Mouse (Mus musculus) thymus, postnatal 0 days (tissue): ENCODE measurements around the gene Nlgn2. TPM values are rescaled to one million over a fixed set of nuclear protein-coding genes. Genes with fewer than 3 reads are reported as not detected.

ENCODE experiments used
- DNase-seq: peaks from one replicate; pipeline ENCODE4 v3.0.0-alpha.2; 2015; ENCODE audit warnings: low spot score
- polyA plus RNA-seq: library from polyadenylated mRNA; unstranded; fragments of >200 nt; fragmentation: Nextera tagmentation; extraction: Ambion mirVana; gene quantifications from 2 replicates; pipeline ENCODE4 v1.2.1, GENCODE M21; 2015

Gene Nlgn2
- 1.2 and 1.9 TPM in 2 replicates for polyA plus RNA-seq

DNA sequence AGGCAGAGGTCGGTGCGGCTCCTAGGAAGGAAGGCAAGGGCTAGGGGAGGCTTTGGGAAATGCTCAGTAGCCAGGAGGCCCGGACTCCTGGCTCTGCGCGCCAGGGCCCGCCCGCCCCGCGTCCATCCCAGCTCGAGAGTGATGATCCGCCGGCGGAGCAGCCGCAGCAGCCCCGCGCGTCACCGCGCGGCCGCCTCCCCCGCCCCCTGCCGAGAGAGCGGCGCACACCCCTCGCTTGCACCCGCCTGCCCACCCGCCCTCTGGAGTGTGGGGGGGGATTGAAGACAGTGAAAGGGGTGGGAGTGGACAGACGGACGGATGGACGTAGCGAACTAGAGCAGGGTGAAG is at the start of gene Nlgn2:
TSS of gene Nlgn2 (minus strand) at position 181 of the 348 bp plus-strand sequence.
- no peak for DNase-seq

DNA sequence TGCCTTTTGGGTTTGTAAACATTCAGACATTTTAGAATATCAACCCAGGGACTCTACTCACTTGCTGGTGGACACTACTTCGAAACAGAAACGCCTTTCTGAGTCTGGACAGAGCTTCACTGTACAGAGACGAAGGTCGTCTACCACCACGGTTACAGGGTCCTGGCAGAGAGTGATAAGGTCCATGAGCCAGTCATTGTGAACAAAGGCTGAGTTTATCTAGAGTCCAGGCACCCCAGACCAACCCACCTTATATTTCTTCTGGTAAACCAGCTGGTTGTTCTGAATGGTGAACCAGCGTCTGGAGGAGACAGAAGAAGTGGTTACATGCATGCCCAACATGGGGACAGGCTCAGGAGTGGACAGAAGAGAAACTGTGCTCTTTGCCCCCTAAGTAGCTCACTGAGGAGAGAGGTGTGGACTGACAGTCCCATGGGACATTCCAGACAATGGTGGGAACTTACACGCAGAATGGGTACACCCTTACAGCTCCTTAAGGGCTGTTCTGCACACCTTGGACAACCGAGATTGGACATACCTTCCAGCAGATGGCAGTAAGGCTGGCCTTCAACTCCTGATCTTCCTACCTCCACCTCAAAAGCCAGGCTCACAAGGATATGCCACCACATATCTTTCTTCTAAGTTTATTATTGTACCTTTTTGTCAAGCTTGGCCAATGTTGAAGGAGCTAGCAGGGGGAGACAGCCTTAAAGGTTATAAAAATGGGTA is 49.5 kb upstream of the Nlgn2 start:
- no peak for DNase-seq

DNA sequence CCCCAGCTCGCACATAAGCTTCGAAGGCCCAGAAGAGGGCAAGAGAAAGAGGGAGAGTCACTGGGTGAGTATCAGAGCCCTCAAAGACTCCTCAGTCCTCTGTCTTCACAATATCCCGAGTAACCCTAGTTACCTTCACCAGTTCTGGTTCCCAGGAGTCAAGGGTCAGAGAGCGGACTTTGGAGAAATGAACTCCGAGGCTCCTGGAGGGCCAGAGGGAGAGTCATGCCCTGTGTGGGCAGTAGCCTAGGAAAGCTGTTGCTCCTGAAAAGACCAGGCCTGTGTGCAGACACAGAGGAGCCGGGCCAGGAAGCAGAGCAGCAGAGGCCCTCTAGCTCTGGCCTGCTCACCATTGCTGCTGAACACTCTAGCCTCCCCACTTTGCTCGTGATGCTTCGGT is 47.1 kb upstream of the Nlgn2 start:
- DNase-seq = no peak

DNA sequence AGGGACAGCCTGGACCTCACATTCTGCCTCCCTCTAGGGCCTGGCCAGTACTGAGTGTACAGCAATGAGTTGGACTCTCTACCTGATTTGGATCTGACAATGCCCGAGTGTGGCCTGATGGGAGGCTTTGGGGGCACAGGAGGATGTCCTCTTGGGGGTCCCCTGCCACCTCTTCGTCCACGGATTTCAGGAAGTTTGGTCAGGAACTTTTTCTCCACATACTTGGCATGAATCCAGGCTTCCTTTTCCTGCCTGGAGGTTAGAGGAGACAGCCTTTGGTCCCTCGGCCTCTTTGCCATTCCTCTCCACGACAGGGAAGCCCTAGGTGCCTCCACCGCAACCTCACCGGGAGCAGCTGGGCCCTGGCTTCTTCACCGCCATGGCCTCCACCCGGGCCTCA is 46.7 kb upstream of the Nlgn2 start:
- DNase-seq = no peak

DNA sequence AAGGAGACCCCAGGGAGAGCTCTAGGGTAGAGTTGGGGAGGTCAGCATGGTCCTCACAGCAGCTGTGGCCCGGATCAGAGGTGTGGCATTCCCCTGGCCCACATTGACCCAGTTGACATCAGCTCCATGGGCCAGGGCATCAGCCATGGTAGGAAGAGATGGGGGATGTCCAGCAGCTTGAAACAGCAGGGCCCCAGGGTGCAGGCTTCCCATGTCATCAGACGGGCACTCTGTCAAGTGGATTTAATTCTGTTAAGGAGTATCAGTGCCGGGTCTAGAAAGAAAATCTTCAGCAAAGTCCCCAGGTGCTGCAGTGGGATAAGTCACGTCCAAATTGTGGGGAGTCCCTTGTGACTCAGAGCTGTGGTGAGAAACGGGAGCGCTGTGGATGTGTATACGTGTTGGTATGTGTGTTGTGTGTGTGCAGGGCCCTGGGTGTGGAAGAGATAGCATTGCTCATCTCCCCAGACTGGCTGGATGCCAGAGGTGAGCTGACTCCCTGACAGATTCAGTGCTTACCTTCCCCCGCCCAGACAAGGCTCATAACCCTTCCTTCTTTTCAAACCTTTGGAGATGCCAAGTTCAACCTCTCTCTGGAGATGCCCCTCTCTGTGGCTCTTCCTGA is 46.1 kb upstream of the Nlgn2 start:
- no peak for DNase-seq

DNA sequence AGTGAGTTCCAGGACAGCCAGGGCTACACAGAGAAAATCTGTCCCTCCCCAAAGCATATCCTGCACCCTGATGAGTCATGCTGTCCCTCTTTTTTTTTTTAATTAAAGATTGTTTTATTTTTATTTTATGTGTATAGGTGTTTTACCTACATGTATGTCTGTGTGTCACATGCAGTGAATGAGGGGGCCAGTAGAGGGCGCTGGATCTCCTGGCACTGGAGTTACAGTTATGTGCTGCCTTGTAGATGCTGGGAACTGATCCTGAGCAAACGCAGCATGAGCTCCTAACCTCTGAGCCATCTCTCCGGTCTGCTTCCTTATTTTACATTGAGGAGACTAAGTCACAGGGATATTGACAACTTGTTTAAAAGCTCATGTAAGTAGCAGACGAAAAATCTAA is 45.5 kb upstream of the Nlgn2 start:
- peak; percentile 59 for DNase-seq

DNA sequence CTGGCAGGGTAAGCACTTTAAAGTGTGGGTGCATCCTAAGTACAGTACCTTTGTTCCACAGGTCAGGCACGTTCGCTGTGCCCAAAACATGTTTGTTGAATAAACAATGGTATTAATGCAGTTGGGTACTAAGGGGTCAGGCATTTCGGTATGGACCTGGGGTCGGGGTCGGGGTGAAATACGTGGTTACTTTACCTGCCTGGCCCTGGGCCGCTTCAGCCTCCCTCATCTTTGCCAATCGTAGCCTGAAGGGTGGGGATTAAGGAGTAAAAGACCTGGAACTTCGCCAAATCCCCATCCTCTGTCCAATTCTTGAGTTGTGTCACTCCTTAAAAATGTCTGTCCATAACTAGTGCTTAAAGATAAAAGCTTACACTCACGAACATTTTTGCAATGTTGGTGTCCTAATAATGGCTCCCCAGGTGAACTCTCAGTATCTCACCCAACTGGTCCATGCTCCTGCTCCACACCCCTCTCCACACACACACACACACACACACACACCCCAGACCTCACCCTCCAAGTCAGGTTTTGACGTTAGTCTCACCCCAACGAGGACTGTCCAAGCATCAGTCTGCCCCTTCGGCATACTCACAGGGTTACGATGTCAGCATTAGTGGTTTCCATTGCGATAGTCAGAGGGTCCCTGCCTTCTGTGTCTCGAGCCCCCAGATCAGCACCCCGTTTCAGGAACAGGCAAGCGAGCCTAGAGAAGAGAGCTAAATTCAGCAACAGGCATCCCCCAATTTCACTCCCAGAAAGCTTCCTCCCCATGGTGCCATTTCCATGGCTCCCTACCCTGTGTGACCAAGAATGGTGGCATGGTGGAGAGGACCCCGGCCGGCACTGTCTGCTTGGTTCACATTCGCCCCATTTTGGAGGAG is 44.4 kb upstream of the Nlgn2 start:
- DNase-seq = no peak

DNA sequence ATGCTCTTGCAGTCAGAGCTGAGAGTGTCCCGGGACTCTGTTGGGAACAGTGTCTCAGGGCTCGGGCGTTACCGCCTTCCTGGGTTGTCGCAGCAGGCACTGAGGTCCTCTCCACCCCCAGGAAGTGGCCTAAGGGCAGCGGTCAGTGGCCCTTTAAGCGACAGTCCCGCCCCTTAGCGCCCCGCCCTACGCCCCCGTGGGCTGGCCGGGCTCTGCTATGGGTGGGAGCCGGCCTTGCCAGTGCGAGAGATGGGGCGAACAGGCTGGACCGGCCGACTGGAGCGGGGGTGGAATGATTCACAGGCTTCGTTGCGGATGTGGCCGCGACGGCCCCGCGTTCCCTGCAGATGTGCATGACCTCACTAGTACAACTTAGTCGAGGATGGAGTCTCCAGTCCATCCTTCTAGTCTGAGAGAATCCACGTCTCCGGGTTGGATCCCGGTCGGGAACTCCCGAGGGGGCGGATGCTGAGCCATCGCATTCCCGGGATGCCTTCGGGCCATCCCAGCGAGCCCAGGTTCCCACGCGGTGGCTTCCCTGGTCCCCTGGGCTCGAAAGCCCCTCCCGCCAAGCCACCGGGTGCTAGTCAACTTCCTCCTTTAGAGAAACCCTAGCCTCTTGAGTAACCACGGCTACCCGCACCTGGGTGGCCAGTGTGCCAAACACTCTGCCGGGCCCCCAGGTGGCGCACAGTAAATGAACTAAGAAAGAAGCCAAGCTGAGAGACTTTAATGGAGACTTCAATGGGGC is 43.4 kb upstream of the Nlgn2 start, which contains the start of gene Kctd11:
TSS of gene Kctd11 (minus strand) at position 554 of the 751 bp plus-strand sequence.
- peak; percentile 80 for DNase-seq

DNA sequence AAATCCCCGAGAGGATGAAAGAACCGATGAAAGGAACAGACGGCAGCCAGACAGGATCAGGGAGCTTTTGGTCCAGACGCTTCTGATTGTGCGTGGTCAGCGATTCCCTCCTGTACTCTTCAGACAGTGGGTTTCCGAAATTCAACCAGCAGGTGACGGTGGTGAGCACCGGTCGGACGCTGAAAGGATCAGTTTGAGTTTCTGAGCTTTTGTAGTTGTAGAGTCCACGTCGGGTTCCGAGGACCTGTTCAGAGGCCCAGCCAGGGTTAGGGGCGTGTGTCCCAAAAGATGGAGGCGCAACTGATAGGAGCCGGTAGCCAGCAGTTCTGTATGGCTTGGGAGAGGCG is 42.9 kb upstream of the Nlgn2 start:
- DNase-seq = peak; percentile 58

DNA sequence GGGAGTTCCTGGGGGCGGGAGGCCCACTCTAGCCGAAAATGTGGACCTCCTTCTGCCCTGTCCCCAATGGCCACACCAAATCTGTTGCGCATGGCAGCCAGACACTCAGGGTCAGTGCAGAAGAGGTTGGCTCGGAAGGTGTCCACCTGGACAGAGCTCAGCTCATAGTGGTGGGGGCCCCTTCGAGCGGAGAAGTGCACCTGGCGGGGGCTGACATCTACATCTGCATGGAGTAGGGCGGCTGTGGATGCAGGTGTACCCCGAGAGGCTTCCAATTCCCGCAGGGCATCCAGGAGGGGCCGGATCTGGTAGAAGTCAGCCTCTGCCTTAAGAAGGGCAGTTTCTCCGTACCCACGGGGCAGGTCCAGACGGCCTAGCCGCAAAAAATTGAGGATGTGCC is 42.1 kb upstream of the Nlgn2 start:
- no peak for DNase-seq

DNA sequence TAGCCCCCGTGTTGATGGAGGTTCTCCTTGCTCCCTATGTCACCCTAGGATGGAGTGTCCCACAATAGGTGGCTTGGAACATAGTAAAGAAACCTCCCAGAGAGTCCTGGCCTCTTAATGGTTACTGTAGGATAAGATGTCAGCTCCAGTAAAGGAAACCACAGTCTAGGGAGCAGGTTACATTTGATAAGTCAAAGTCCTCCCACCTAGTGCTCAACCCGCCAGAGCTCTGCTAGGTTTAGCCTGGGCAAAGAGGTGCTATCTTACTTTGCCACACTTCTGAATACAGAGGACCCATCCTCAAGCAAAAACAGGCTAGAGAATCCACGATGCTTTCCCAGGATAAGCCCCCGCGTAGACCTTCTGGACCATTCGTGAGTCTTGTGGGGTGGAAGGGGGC is 41.4 kb upstream of the Nlgn2 start:
- no peak for DNase-seq

DNA sequence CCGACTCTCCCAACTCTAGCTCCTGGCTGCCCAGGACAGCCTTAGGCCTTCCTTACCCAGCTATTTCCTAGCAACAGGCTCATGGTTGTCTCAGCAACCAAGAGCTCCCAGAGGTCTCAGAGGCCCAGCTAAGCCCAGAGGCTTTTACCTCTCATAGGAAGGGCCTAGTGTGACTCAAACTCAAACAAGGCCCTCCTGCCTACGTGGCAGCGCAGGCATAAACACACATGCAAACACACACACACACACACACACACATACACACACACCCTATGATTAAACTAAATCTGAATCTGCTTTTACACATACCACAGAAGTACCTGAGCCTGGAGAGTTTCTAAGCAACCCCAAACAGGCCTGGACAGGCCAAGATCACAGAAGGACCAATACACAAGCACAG is 40.8 kb upstream of the Nlgn2 start:
- DNase-seq = no peak

DNA sequence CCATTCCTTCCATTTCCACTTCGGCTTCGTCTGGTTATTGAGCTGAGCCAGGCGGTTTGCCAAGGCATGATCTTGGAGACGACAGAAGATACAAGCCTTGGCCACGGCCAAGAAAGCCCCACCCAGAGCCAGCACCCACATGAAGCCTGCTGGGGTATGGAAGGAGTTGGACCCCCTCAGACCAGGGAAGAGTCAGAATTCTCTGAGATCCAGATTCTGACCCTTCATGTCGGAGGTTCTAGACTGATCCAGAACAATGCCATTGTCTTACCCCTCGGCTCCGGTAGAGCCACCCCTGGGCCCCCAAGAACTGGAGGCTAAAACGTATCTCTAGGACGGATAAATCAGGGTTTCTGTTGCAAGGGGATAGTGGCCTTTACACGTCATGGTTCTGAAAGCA is 40.3 kb upstream of the Nlgn2 start, which contains the start of gene Tmem95:
TSS of gene Tmem95 (minus strand) at position 141 of the 400 bp plus-strand sequence.
- DNase-seq = no peak

DNA sequence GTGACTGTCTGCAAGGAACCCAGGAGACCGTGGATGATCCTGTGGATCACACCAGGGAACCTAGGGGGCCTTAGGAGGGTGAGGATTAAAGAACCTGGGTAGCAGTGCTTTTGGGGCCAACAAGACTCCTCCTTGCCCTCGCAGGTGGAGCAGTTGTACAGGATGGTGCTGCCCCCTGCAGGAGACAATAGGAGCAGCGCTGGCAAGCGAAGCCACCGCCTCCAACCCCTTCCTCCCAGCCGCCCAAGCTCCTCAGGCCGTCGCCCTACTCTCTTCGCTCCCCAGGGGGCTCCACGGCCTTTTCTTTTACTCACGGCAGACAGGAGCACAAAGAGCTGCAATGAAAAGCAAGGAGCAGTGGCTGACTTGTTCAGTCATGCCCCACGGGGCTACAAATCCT is 39.3 kb upstream of the Nlgn2 start:
- peak; percentile 95 for DNase-seq

DNA sequence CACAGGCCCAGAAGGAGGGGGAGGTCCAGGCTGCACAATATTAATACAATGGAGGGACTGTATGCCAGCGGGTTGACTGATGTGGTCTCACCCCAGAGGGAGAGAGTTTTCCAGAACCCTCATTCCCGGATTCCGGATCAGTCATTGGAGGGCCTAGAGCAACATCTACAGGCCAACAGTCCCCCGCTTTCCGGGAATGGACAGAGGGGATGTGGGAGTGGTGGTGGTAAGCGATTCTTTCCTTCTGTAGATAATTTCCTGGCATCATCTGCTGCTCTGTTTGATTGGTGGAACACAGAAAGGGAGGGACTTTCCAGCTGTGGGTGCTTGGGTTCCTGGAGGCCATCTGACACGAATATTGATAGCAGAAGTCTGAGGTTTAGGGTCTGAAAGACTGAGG is 38.6 kb upstream of the Nlgn2 start:
- DNase-seq = no peak

DNA sequence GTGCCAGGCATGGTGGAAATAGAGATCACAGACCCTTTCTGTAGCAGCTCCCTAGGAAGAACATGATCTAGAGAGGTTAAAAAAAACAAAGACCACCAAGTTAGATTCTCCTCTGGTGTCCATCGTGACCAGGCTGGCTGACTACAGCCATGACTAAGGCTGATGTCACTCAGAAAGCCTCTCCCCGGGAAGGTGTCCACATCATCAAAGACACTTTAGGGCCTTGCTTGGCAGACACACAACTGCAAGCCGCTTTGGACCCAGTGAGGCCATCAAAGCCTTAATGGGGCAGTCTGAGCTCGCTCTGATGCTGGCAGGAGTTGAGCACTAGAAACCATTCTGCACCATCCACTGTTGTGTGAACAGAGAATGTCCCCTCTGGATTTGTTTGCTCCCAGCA is 34.9 kb upstream of the Nlgn2 start:
- no peak for DNase-seq

DNA sequence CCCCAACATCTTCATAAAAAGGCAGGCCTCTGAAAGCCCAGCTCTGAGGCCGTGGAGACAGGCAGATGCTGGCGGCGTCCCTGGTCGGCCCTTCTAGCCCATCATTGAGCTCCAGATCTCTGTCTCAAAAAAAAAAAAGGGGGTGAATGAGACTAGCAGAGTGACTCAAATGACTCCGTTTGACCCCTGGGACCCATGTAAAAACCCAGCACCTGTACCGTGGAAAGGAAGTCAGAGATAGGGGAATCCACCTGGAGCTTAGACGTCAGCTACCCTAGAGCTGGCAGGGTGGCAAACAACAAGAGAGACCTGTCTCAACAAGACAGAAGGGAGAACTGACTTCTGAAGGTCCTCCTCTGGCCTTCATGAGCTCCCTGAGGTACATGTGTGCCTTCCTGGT is 34.2 kb upstream of the Nlgn2 start:
- no peak for DNase-seq

DNA sequence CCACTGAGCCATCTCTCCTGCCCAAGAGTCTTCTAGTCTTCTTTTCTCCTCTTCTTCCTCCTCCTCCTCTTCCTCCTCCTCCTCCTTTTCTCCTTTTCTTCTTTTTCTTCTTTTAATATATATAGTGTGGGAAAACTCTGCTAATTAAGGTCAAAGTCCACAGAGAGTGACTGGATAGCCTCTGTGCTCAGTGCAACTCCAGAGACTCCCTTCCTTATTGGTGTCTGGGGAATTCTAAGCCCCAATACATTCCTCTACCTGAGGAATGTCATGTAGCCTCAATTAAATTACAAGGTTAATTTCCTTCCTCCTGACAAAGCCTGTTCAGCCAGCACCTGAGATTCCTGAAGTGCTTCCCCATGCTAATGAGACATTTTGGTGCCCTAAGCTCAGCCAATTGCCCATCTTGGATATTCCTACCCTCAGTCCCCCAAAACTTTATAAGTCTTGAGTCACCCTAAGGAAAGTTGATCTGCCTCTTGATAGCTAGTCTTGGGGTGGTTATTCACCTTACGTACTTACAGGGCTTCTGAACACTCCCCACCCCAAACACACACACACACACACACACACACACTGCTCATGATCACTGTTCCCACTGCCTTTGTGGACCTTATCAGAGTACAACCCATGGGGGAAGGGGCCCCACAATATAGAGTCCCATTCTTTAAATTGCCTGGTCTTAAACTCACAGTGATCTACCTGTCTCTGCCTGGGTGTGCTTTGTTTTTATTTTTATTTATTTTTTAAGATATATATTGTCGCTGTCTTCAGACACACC is 32.9 kb upstream of the Nlgn2 start:
- no peak for DNase-seq

DNA sequence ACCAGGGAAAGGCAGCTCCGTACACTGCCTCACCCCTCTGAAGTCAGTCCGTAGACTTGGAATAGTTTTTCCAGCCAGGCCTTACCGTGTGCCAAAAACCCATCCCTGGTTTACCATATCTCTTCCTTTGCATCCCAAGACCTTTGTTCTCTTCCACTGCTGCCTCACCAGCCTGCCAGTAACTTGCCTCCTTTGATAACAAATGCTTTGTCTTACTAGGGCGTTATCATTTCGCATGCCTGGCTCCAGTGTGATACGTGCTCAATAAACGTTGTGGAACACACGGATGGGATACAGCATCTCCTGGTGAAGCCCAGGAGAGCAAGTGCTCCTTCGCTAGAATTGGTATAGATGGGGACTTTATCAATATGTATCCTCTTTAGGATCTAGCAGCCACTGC is 29.8 kb upstream of the Nlgn2 start:
- no peak for DNase-seq

DNA sequence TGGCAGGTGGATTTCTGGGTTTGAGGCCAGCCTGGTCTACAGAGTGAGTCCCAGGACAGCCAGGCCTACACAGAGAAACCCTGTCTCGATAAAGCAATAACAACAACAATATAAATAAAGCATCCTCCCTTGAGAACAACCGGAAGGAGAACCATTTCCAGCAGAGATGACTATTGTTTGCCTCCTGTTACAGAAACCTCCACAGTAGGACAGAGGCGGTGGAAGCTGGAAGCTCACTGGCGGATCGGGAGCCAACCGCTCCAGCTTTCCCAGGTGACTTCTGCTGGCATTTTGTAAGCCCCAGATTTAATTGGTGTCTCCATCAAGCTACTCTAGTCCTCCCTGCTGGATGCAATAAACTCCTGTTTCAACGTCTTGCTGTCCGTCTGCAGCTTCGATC is 28.0 kb upstream of the Nlgn2 start:
- no peak for DNase-seq
